Mouse (Mus musculus): ENCODE measurements around the gene Slc39a11. TPM values are rescaled to one million over a fixed set of nuclear protein-coding genes. Genes with fewer than 3 reads are reported as not detected.

Slc39a11 gene
- polyA plus RNA-seq, 1 experiment from 2014 or later = 11.9 TPM

GRCm38 (mm10) chr11:113684707-113685426, 35.0 kb upstream of the Slc39a11 start:
- H3K9ac ChIP-seq (ENCODE audit: low read length) = peak overlapping the region; percentile 85
- ATAC-seq (replicated peaks; ENCODE audit: extremely low read depth, insufficient read depth, low FRiP score) = no peak
- peak overlapping the region; percentile 74 for H3K4me3 ChIP-seq (ENCODE audit: low read length)
- H3K27ac ChIP-seq (ENCODE audit: low read length) = peak overlapping the region; percentile 75
- peaks cover 34% of the 10 kb centered on the region for H3K4me1 ChIP-seq (ENCODE audit: control insufficient read depth, insufficient read depth, low read length)
- no peaks in the 10 kb centered on the region for H3K9me3 ChIP-seq (replicated peaks; ENCODE audit: control insufficient read depth, low read length)
- peaks cover 19% of the 10 kb centered on the region for H3K36me3 ChIP-seq (ENCODE audit: control insufficient read depth, insufficient read depth)
- WGBS = 38% methylated on average over 25 of the region's 25 CpGs
- peak overlapping the region; percentile 75 for H3K4me2 ChIP-seq (ENCODE audit: low read depth, low read length)
- no peaks in the 10 kb centered on the region for H3K27me3 ChIP-seq (ENCODE audit: control insufficient read depth, insufficient read depth, low read length)

GRCm38 (mm10) chr11:113683957-113684706, 34.3 kb upstream of the Slc39a11 start, which contains the start of the genes Fam104a and D11Wsu47e:
Gene Fam104a, minus strand, starts transcription at chr11:113684155.
Gene D11Wsu47e, plus strand, starts transcription at chr11:113684412.
- peak; percentile 95 for ATAC-seq (replicated peaks; ENCODE audit: extremely low read depth, insufficient read depth, low FRiP score)
- WGBS = under 1% methylated on average over 73 of the region's 73 CpGs
- Histone ChIP-seq H3K4me1 (ENCODE audit: control insufficient read depth, insufficient read depth, low read length) (peaks cover 36% of the 10 kb centered on the region), H3K9ac (ENCODE audit: low read length) (peak within 1 kb of the TSS; percentile 85), H3K36me3 (ENCODE audit: control insufficient read depth, insufficient read depth) (peaks cover 14% of the 10 kb centered on the region), H3K4me2 (ENCODE audit: low read depth, low read length) (peak within 1 kb of the TSS; percentile 76), H3K4me3 (ENCODE audit: low read length) (peak within 1 kb of the TSS; percentile 74), H3K27ac (ENCODE audit: low read length) (peak within 1 kb of the TSS; percentile 94), H3K9me3 (replicated peaks; ENCODE audit: control insufficient read depth, low read length) (no peaks in the 10 kb centered on the region), H3K27me3 (ENCODE audit: control insufficient read depth, insufficient read depth, low read length) (no peaks in the 10 kb centered on the region)

GRCm38 (mm10) chr11:113683627-113683956, 33.7 kb upstream of the Slc39a11 start:
- H3K4me3 ChIP-seq (ENCODE audit: low read length) = peak overlapping the region; percentile 74
- H3K4me1 ChIP-seq (ENCODE audit: control insufficient read depth, insufficient read depth, low read length) = peaks cover 38% of the 10 kb centered on the region
- H3K4me2 ChIP-seq (ENCODE audit: low read depth, low read length) = peak overlapping the region; percentile 76
- no peaks in the 10 kb centered on the region for H3K27me3 ChIP-seq (ENCODE audit: control insufficient read depth, insufficient read depth, low read length)
- under 1% methylated on average over 32 of the region's 38 CpGs for WGBS
- H3K9me3 ChIP-seq (replicated peaks; ENCODE audit: control insufficient read depth, low read length) = no peaks in the 10 kb centered on the region
- H3K27ac ChIP-seq (ENCODE audit: low read length) = peak overlapping the region; percentile 94
- H3K36me3 ChIP-seq (ENCODE audit: control insufficient read depth, insufficient read depth) = peaks cover 8% of the 10 kb centered on the region
- peak overlapping the region; percentile 85 for H3K9ac ChIP-seq (ENCODE audit: low read length)
- ATAC-seq (replicated peaks; ENCODE audit: extremely low read depth, insufficient read depth, low FRiP score) = peak; percentile 58

- WGBS = 1% methylated on average over 38 of the region's 38 CpGs
- Histone ChIP-seq H3K27me3 (ENCODE audit: control insufficient read depth, insufficient read depth, low read length) (no peaks in the 10 kb centered on the region), H3K9ac (ENCODE audit: low read length) (peak overlapping the region; percentile 85), H3K4me1 (ENCODE audit: control insufficient read depth, insufficient read depth, low read length) (peaks cover 43% of the 10 kb centered on the region), H3K36me3 (ENCODE audit: control insufficient read depth, insufficient read depth) (peaks cover 3% of the 10 kb centered on the region), H3K4me3 (ENCODE audit: low read length) (peak overlapping the region; percentile 74), H3K9me3 (replicated peaks; ENCODE audit: control insufficient read depth, low read length) (no peaks in the 10 kb centered on the region), H3K27ac (ENCODE audit: low read length) (peak overlapping the region; percentile 94), H3K4me2 (ENCODE audit: low read depth, low read length) (peak overlapping the region; percentile 76)
- peak; percentile 33 for ATAC-seq (replicated peaks; ENCODE audit: extremely low read depth, insufficient read depth, low FRiP score)
Observed at GRCm38 (mm10) chr11:113682897-113683626, 33.2 kb upstream of the Slc39a11 start.

GRCm38 (mm10) chr11:113681979-113682378, 32.1 kb upstream of the Slc39a11 start:
- Histone ChIP-seq H3K9me3 (replicated peaks; ENCODE audit: control insufficient read depth, low read length) (no peaks in the 10 kb centered on the region), H3K4me1 (ENCODE audit: control insufficient read depth, insufficient read depth, low read length) (peaks cover 47% of the 10 kb centered on the region), H3K27ac (ENCODE audit: low read length) (no peak overlapping the region), H3K4me3 (ENCODE audit: low read length) (no peak overlapping the region), H3K9ac (ENCODE audit: low read length) (peak overlapping the region; percentile 85; the same call in 1 of the 2 replicates), H3K27me3 (ENCODE audit: control insufficient read depth, insufficient read depth, low read length) (no peaks in the 10 kb centered on the region), H3K36me3 (ENCODE audit: control insufficient read depth, insufficient read depth) (peaks cover 2% of the 10 kb centered on the region), H3K4me2 (ENCODE audit: low read depth, low read length) (peak overlapping the region; percentile 76)
- no peak for ATAC-seq (replicated peaks; ENCODE audit: extremely low read depth, insufficient read depth, low FRiP score)

GRCm38 (mm10) chr11:113680954-113681353, 31.1 kb upstream of the Slc39a11 start:
- Histone ChIP-seq H3K4me3 (ENCODE audit: low read length) (no peak overlapping the region), H3K36me3 (ENCODE audit: control insufficient read depth, insufficient read depth) (peaks cover 12% of the 10 kb centered on the region), H3K27ac (ENCODE audit: low read length) (no peak overlapping the region), H3K9me3 (replicated peaks; ENCODE audit: control insufficient read depth, low read length) (no peaks in the 10 kb centered on the region), H3K4me1 (ENCODE audit: control insufficient read depth, insufficient read depth, low read length) (peaks cover 41% of the 10 kb centered on the region), H3K9ac (ENCODE audit: low read length) (no peak overlapping the region), H3K4me2 (ENCODE audit: low read depth, low read length) (no peak overlapping the region), H3K27me3 (ENCODE audit: control insufficient read depth, insufficient read depth, low read length) (no peaks in the 10 kb centered on the region)
- 65% methylated on average over 2 of the region's 2 CpGs for WGBS
- ATAC-seq (replicated peaks; ENCODE audit: extremely low read depth, insufficient read depth, low FRiP score) = no peak

GRCm38 (mm10) chr11:113678373-113678772, 28.5 kb upstream of the Slc39a11 start:
- 51% methylated on average over 8 of the region's 8 CpGs for WGBS
- Histone ChIP-seq H3K27me3 (ENCODE audit: control insufficient read depth, insufficient read depth, low read length) (no peaks in the 10 kb centered on the region), H3K9ac (ENCODE audit: low read length) (peak overlapping the region; percentile 38), H3K27ac (ENCODE audit: low read length) (peak overlapping the region; percentile 77), H3K9me3 (replicated peaks; ENCODE audit: control insufficient read depth, low read length) (no peaks in the 10 kb centered on the region), H3K4me1 (ENCODE audit: control insufficient read depth, insufficient read depth, low read length) (peaks cover 42% of the 10 kb centered on the region), H3K36me3 (ENCODE audit: control insufficient read depth, insufficient read depth) (peaks cover 25% of the 10 kb centered on the region), H3K4me3 (ENCODE audit: low read length) (no peak overlapping the region), H3K4me2 (ENCODE audit: low read depth, low read length) (peak overlapping the region; percentile 34; the same call in 1 of the 2 replicates)
- ATAC-seq (replicated peaks; ENCODE audit: extremely low read depth, insufficient read depth, low FRiP score) = no peak; the same call in 1 of the 2 replicates

GRCm38 (mm10) chr11:113677378-113677777, 27.5 kb upstream of the Slc39a11 start:
- H3K4me1 ChIP-seq (ENCODE audit: control insufficient read depth, insufficient read depth, low read length) = peaks cover 41% of the 10 kb centered on the region
- 98% methylated on average over 2 of the region's 2 CpGs for WGBS
- no peak overlapping the region for H3K27ac ChIP-seq (ENCODE audit: low read length)

More at GRCm38 (mm10) chr11:113677378-113677777, 27.5 kb upstream of the Slc39a11 start:
- ATAC-seq (replicated peaks; ENCODE audit: extremely low read depth, insufficient read depth, low FRiP score) = no peak
- Histone ChIP-seq H3K4me2 (ENCODE audit: low read depth, low read length) (no peak overlapping the region), H3K4me3 (ENCODE audit: low read length) (no peak overlapping the region), H3K9ac (ENCODE audit: low read length) (no peak overlapping the region), H3K27me3 (ENCODE audit: control insufficient read depth, insufficient read depth, low read length) (no peaks in the 10 kb centered on the region), H3K36me3 (ENCODE audit: control insufficient read depth, insufficient read depth) (peaks cover 30% of the 10 kb centered on the region), H3K9me3 (replicated peaks; ENCODE audit: control insufficient read depth, low read length) (no peaks in the 10 kb centered on the region)

All from heart, embryonic 16.5 days (tissue).